Mouse (Mus musculus) heart, embryonic 12.5 days (tissue): ENCODE results near the gene Mpp4. TPM values are rescaled to one million over a fixed set of nuclear protein-coding genes. Genes with fewer than 3 reads are reported as not detected.

ENCODE experiments used
- ATAC-seq: fragments of 200-750 bp; cut with Nextera tagmentation; 2 replicates; pipeline ENCODE4 v1.8.0; 2017; ENCODE audit warnings: moderate TSS enrichment, moderate library complexity; ENCODE audit not compliant: insufficient number of reproducible peaks, low FRiP score
- H3K27ac ChIP-seq: fragments of 300-500 bp; sonication (generic); 2 replicates; pipeline ENCODE4 v1.5.1; 2016; ENCODE audit warnings: mild to moderate bottlenecking, moderate library complexity; ENCODE audit not compliant: poor library complexity, severe bottlenecking
- H3K27me3 ChIP-seq: fragments of 300-500 bp; sonication (generic); replicated peaks from 2 replicates; pipeline ENCODE4 v1.6.1; 2016; ENCODE audit warnings: mild to moderate bottlenecking, moderate library complexity
- H3K36me3 ChIP-seq: fragments of 300-500 bp; sonication (generic); 2 replicates; pipeline ENCODE4 v1.6.1; 2016; ENCODE audit warnings: mild to moderate bottlenecking, moderate library complexity
- H3K4me1 ChIP-seq: fragments of 300-500 bp; sonication (generic); replicated peaks from 2 replicates; pipeline ENCODE4 v1.6.1; 2016; ENCODE audit warnings: mild to moderate bottlenecking
- H3K4me2 ChIP-seq: fragments of 300-500 bp; sonication (generic); 2 replicates; pipeline ENCODE4 v1.6.1; 2016; ENCODE audit warnings: mild to moderate bottlenecking, moderate library complexity
- H3K4me3 ChIP-seq: fragments of 300-500 bp; sonication (generic); 2 replicates; pipeline ENCODE4 v1.5.1; 2016; ENCODE audit warnings: mild to moderate bottlenecking
- H3K9ac ChIP-seq: fragments of 300-500 bp; sonication (generic); 2 replicates; pipeline ENCODE4 v1.6.1; 2016; ENCODE audit warnings: mild to moderate bottlenecking, moderate library complexity
- H3K9me3 ChIP-seq: fragments of 300-500 bp; sonication (generic); replicated peaks from 2 replicates; pipeline ENCODE4 v1.6.1; 2016; ENCODE audit warnings: mild to moderate bottlenecking, moderate library complexity
- WGBS: fragments of 180-500 bp; shearing (Covaris S2); methylation state at CpG from one replicate; pipeline ENCODE4 v1.1.7; 2016; 5-methylcytosine and 5-hydroxymethylcytosine counted together
- polyA plus RNA-seq: library from polyadenylated mRNA; unstranded; fragments of >200 nt; fragmentation: Nextera tagmentation; extraction: Ambion mirVana; gene quantifications from 2 replicates; pipeline ENCODE4 v1.2.1, GENCODE M21; 2016

Mpp4 gene
- polyA plus RNA-seq, 1 experiment from 2014 or later, result 0.29 TPM

DNA sequence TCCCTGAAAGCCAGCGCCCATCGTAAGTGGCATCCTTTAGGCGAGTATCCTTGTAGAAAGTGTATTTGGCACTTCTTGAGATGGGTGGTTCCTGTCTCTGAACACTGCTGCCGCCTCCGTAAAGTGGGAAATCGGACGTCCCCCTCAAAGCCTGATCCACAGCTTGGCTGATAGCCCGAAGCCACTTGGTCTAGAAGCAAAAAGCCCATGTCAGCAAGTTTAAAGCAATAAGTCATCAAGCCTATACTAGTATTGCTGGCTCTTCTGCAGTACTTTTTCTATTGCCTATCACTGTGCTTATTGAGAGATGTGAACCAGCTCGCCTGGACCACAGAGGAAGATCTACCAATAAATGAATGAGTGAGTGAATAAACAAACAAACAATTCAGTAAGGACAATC, 22.2 kb upstream of the Mpp4 start:
- Histone ChIP-seq H3K36me3 (peaks cover 57% of the 10 kb centered on the region), H3K4me1 (no peaks in the 10 kb centered on the region), H3K9ac (no peak overlapping the region), H3K27ac (no peak overlapping the region), H3K4me3 (no peak overlapping the region), H3K9me3 (no peaks in the 10 kb centered on the region), H3K27me3 (no peaks in the 10 kb centered on the region), H3K4me2 (no peak overlapping the region)
- ATAC-seq, result no peak
- WGBS, result 84% methylated on average over 9 of the region's 9 CpGs

- Histone ChIP-seq H3K4me2 (no peak overlapping the region), H3K4me1 (no peaks in the 10 kb centered on the region), H3K36me3 (peaks cover 74% of the 10 kb centered on the region), H3K4me3 (no peak overlapping the region), H3K27me3 (no peaks in the 10 kb centered on the region), H3K9ac (no peak overlapping the region), H3K9me3 (no peaks in the 10 kb centered on the region), H3K27ac (no peak overlapping the region)
- no peak for ATAC-seq
- 64% methylated on average over 4 of the region's 4 CpGs for WGBS
Measured at GRCm38 (mm10) chr1:59183045-59183444, 19.9 kb upstream of the Mpp4 start.

- Histone ChIP-seq H3K4me3 (no peak overlapping the region), H3K9me3 (no peaks in the 10 kb centered on the region), H3K4me2 (no peak overlapping the region), H3K27me3 (no peaks in the 10 kb centered on the region), H3K9ac (no peak overlapping the region), H3K4me1 (no peaks in the 10 kb centered on the region), H3K36me3 (peaks cover 79% of the 10 kb centered on the region), H3K27ac (no peak overlapping the region)
- WGBS, result 81% methylated on average over 2 of the region's 2 CpGs
- no peak for ATAC-seq
Measured at GRCm38 (mm10) chr1:59182373-59182772, 19.2 kb upstream of the Mpp4 start.

DNA sequence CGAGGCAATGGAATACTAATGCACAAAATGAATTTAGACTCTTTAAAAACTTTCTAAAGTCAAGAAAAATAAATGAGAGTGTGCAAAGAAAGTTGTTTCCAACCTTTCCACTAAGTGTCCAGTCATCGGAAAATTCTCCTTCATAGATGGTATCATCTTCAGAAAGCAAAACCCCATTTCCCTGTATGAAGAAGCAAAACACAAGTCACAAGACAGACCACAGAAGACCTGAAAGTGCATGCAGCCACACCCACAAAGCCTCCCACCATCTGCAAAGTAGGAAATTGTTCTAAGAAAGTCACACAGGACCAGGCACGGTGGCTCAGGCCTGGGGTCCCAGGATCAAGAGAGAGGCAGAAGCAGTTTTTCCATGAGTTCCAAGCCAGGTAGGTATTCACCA, 16.8 kb upstream of the Mpp4 start:
- H3K27ac ChIP-seq, result no peak overlapping the region
- WGBS, result 84% methylated on average over 3 of the region's 3 CpGs
- H3K36me3 ChIP-seq, result peaks cover 75% of the 10 kb centered on the region

GRCm38 (mm10) chr1:59178401-59178800, 15.2 kb upstream of the Mpp4 start:
- Histone ChIP-seq H3K4me1 (no peaks in the 10 kb centered on the region), H3K27me3 (no peaks in the 10 kb centered on the region), H3K9me3 (no peaks in the 10 kb centered on the region), H3K4me2 (no peak overlapping the region), H3K36me3 (peaks cover 66% of the 10 kb centered on the region), H3K4me3 (no peak overlapping the region), H3K9ac (no peak overlapping the region), H3K27ac (no peak overlapping the region)
- no peak for ATAC-seq
- WGBS, result 86% methylated on average over 10 of the region's 10 CpGs

More for the DNA sequence above, 16.8 kb upstream of the Mpp4 start:
- H3K4me2 ChIP-seq, result no peak overlapping the region
- H3K4me1 ChIP-seq, result no peaks in the 10 kb centered on the region
- no peaks in the 10 kb centered on the region for H3K27me3 ChIP-seq
- no peak overlapping the region for H3K4me3 ChIP-seq
- ATAC-seq, result no peak
- H3K9ac ChIP-seq, result no peak overlapping the region
- H3K9me3 ChIP-seq, result no peaks in the 10 kb centered on the region

- no peaks in the 10 kb centered on the region for H3K27me3 ChIP-seq
- no peak overlapping the region for H3K4me3 ChIP-seq
- no peaks in the 10 kb centered on the region for H3K9me3 ChIP-seq
- no peak overlapping the region for H3K4me2 ChIP-seq
- no peak for ATAC-seq
- whole genome bisulfite sequencing, result 69% methylated on average over 10 of the region's 10 CpGs
- H3K4me1 ChIP-seq, result peaks cover 9% of the 10 kb centered on the region
- no peak overlapping the region for H3K27ac ChIP-seq
- H3K9ac ChIP-seq, result no peak overlapping the region
- H3K36me3 ChIP-seq, result peaks cover 49% of the 10 kb centered on the region
Measured at GRCm38 (mm10) chr1:59174514-59175373, 11.6 kb upstream of the Mpp4 start.

DNA sequence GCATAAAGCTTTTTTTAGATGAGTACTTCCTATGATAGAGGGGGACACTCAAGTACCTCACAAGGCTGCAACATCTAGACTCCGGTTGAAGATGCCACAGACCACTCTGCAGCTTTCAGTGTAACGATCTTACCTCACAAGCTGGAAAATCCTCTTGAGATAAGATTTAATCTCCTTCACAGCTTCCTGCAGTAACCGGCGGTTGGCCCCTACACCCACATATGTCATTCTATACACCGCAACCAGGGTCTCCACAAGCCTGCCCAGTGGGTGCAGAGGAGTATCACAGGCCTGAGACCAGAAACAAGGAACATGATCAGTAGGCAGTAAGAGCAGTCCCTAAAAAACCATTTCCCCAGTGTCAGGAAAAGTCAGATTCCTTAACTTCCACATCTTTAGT, 9.8 kb upstream of the Mpp4 start:
- Histone ChIP-seq H3K4me1 (peaks cover 9% of the 10 kb centered on the region), H3K27me3 (no peaks in the 10 kb centered on the region), H3K9me3 (no peaks in the 10 kb centered on the region), H3K4me3 (no peak overlapping the region), H3K36me3 (peaks cover 37% of the 10 kb centered on the region), H3K9ac (no peak overlapping the region), H3K4me2 (no peak overlapping the region), H3K27ac (no peak overlapping the region)
- 41% methylated on average over 5 of the region's 5 CpGs for WGBS
- ATAC-seq, result no peak

DNA sequence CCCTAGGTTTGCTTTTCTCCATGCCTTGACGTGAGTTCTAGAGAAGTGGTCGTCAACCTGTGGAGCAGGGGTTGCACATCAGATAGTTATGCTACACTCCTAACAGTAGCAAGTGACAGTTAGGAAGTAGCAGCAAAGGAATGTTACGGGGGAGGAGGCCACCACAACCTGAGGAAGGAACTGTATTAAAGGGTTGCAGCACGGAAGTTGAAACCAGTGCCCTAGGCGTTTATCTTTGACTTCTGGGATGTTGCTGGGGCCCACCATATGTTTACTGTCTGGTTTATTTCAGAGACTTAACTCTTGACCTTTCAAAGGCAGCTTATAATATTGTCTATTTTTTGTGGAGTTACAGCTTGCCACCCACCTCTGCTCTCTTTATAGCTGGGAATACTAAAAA, 8.7 kb upstream of the Mpp4 start:
- H3K27ac ChIP-seq, result no peak overlapping the region
- WGBS, result 33% methylated on average over 5 of the region's 5 CpGs
- H3K4me2 ChIP-seq, result no peak overlapping the region
- H3K9ac ChIP-seq, result no peak overlapping the region
- no peak overlapping the region for H3K4me3 ChIP-seq
- no peak for ATAC-seq
- H3K9me3 ChIP-seq, result no peaks in the 10 kb centered on the region
- no peaks in the 10 kb centered on the region for H3K27me3 ChIP-seq
- peaks cover 30% of the 10 kb centered on the region for H3K36me3 ChIP-seq
- peaks cover 9% of the 10 kb centered on the region for H3K4me1 ChIP-seq

- H3K4me2 ChIP-seq, result no peak overlapping the region
- H3K36me3 ChIP-seq, result peaks cover 37% of the 10 kb centered on the region
Measured at GRCm38 (mm10) chr1:59170290-59170689, 7.1 kb upstream of the Mpp4 start.

GRCm38 (mm10) chr1:59169586-59169985, 6.4 kb upstream of the Mpp4 start:
- 82% methylated on average over 6 of the region's 6 CpGs for WGBS
- H3K4me3 ChIP-seq, result no peak overlapping the region
- no peaks in the 10 kb centered on the region for H3K27me3 ChIP-seq
- no peak for ATAC-seq
- no peak overlapping the region for H3K27ac ChIP-seq
- no peak overlapping the region for H3K9ac ChIP-seq
- H3K4me1 ChIP-seq, result peaks cover 9% of the 10 kb centered on the region
- no peaks in the 10 kb centered on the region for H3K9me3 ChIP-seq
- peaks cover 33% of the 10 kb centered on the region for H3K36me3 ChIP-seq
- H3K4me2 ChIP-seq, result no peak overlapping the region

More at GRCm38 (mm10) chr1:59170290-59170689, 7.1 kb upstream of the Mpp4 start:
- ATAC-seq, result no peak
- H3K9ac ChIP-seq, result no peak overlapping the region
- 75% methylated on average over 8 of the region's 8 CpGs for WGBS
- H3K4me1 ChIP-seq, result peaks cover 9% of the 10 kb centered on the region
- H3K4me3 ChIP-seq, result no peak overlapping the region
- no peaks in the 10 kb centered on the region for H3K9me3 ChIP-seq
- no peaks in the 10 kb centered on the region for H3K27me3 ChIP-seq
- no peak overlapping the region for H3K27ac ChIP-seq

GRCm38 (mm10) chr1:59168556-59168955, 5.4 kb upstream of the Mpp4 start:
- no peaks in the 10 kb centered on the region for H3K9me3 ChIP-seq
- H3K4me2 ChIP-seq, result no peak overlapping the region
- H3K4me3 ChIP-seq, result no peak overlapping the region
- peaks cover 9% of the 10 kb centered on the region for H3K4me1 ChIP-seq
- H3K36me3 ChIP-seq, result peaks cover 42% of the 10 kb centered on the region
- ATAC-seq, result no peak
- H3K27ac ChIP-seq, result no peak overlapping the region
- WGBS, result 41% methylated on average over 2 of the region's 2 CpGs
- no peaks in the 10 kb centered on the region for H3K27me3 ChIP-seq
- H3K9ac ChIP-seq, result no peak overlapping the region
